Mouse (Mus musculus) C2C12 (cell line): ENCODE results near the gene Gm10718.
"Not testable (repeated sequence)": the region's sequence is repeated elsewhere in the genome, so short reads cannot be mapped to it uniquely, and the experiment has no call there.

ENCODE experiments used
- CTCF ChIP-seq: IDR thresholded peaks from one replicate; pipeline ENCODE4 v1.5.1; 2011; ENCODE audit not compliant: control insufficient read depth, insufficient read depth, insufficient read length
- MAX ChIP-seq: IDR thresholded peaks from one replicate; pipeline ENCODE4 v1.6.1; 2011; ENCODE audit warnings: mild to moderate bottlenecking, control low read depth
- MYOG ChIP-seq: IDR thresholded peaks from one replicate; pipeline ENCODE4 v1.6.1; 2011; ENCODE audit not compliant: control insufficient read depth, insufficient read length; ENCODE audit errors: extremely low read depth

- not testable (repeated sequence) for TF ChIP-seq MYOG, CTCF, MAX
Measured at GRCm38 (mm10) chr9:3036577-3036976, 13.2 kb downstream of the Gm10718 start, which contains the start of gene Gm10715.
